16 mouse cellular contexts compared by ENCODE assay signal in the genomic region with DNA sequence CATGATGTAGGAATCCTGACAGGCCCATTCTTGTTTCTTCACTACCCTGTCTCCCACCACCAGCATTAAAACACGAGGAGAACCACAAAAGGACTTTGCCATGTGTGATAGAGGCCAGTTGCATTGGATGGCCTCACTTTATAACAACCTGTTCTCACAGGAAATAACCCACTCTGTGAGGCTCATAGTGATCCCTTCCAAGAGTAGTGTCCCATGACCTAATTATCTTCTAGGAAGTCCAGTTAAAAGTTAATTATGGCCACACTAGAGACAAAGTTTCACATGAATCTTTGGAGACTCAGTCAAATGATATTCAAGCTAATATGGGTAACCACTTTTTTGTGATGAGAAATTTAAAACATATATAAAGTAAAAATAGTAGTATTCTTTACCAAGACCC.
"Had no signal": no experiment of that assay in that cellular context is flagged by ENCODE, and none has a peak within 500 bp of the region (broad histone marks: within the 10 kb centered on the region; RNA-seq: fewer than 3 reads in every experiment).

No protein-coding gene starts in this region.

- H3K27me3 ChIP-seq: neural tube, embryonic 13.5 days; neural tube, embryonic 15.5 days; stomach, embryonic 15.5 days had no signal

- H3K36me3 ChIP-seq: neural tube, embryonic 13.5 days; neural tube, embryonic 15.5 days; stomach, embryonic 15.5 days had no signal

- H3K27ac ChIP-seq: neural tube, embryonic 13.5 days; neural tube, embryonic 15.5 days; stomach, embryonic 15.5 days; stomach, postnatal 0 days had no signal

- DNase-seq: retina, postnatal 1 day; right cerebral cortex, adult 18-20 months; right cerebral cortex, postnatal 14 days; right cerebral cortex, postnatal 25 days; right cerebral cortex, postnatal 4 days; spleen, adult 18-20 months; thymus, adult 18-20 months; thymus, adult 2 months; thymus, postnatal 14 days; thymus, postnatal 25 days; thymus, postnatal 36 days; thymus, postnatal 4 days had no signal

- H3K9ac ChIP-seq: neural tube, embryonic 13.5 days; neural tube, embryonic 15.5 days; stomach, embryonic 15.5 days had no signal

- H3K4me2 ChIP-seq: neural tube, embryonic 13.5 days; neural tube, embryonic 15.5 days; stomach, embryonic 15.5 days had no signal

- H3K4me1 ChIP-seq: neural tube, embryonic 13.5 days; neural tube, embryonic 15.5 days; stomach, embryonic 15.5 days had no signal

- H3K4me3 ChIP-seq: neural tube, embryonic 13.5 days; neural tube, embryonic 15.5 days; stomach, embryonic 15.5 days had no signal

- H3K9me3 ChIP-seq: neural tube, embryonic 13.5 days; neural tube, embryonic 15.5 days; stomach, embryonic 15.5 days had no signal
